Mouse (Mus musculus) liver, postnatal 0 days (tissue): Measurements from ENCODE around the gene Fgfr3.

ENCODE experiments used
- CTCF ChIP-seq: sonication (generic); IDR thresholded peaks from 2 replicates; pipeline ENCODE4 v1.5.1; 2016; ENCODE audit warnings: antibody characterized with exemption, low read depth
- EP300 ChIP-seq: IDR thresholded peaks from 2 replicates; pipeline ENCODE4 v1.6.1; 2016; ENCODE audit warnings: antibody characterized with exemption, low read depth, mild to moderate bottlenecking

DNA sequence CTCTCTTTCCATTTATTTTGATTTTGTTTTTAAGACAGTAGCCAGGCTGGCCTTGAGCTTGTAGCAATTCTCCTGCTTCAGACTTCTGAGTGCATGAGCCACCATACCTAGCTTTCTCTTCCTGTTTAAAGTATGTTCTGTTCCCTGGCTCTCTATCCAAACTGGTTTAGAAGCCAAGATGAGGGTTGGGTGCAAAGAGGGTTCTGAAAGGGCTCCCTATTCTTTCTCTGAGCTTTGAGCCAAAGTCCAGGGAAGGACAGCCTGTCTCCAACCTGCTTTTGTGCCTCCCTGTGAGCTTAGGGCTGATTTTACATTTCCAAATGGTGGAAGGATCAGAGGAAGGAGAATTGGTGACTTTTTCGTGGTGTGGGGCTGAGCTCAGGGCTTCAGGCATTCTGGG is 5.4 kb downstream of the Fgfr3 start:
- TF ChIP-seq CTCF (no peak), EP300 (no peak)
